Mouse (Mus musculus): ENCODE data around the gene Dysf.

Dysf gene

DNA sequence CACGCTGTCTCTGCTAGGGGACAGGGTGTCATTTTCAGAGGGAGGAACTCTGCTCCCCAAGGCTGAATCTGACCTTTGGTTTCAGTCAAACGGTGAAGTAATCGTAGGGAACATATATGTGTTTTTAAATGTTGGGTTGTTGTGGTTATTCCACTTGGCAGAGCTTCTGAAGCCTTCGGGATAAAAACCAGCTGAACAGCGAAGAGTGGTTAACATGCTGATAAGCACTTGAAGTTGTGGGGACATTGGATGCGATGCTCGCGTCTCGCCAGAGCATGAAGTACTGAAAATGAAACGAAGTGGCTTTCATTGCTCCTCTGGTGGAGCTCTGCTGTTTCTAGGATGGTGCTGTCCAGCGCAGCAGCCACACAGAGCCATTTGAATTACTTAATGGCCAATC, 102.7 kb downstream of the Dysf start:
- no peak for DNase-seq (ENCODE audit: low spot score in 2 of 2)

DNA sequence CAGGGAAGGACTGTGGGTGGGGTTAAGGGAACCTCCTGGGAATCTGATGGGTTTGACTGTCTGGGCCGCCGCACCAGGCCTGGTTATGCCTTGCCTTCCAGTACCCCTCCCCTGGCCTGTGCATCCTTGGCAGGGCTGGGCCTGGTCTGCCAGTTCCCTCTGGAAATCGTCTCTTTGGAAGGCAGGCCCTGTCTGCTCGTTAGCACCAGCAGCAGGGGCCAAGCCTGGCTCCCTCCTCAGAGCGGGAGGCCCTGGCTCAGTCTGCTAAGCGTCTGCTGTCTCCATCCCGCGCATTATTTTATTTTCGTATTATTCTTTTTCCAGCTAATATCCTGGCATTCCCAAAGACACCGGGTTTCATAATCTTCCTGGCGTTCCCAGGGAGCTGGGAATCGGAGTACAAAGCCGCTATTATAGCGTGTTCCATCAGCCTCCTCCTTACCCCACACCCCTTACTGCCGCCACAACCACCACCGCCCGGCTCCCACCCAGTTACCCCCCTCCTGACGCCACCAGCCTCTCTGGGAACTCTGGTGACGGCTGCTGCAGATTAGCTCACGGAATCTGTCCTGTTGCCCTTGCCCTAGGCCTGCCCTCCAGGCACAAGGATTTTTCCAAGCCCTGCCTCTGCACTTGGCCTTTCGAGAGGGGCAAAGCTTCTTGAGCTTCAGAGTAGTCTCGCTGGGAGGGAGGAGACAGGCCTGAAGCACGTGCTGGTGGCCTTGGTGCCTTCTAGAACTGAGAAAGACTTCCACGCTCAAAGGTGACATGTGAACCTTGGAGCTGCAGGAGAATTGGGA, 111.5 kb downstream of the Dysf start:
- no peak for DNase-seq (ENCODE audit: low spot score in 2 of 2)

- no peak for DNase-seq (ENCODE audit: low spot score in 2 of 2)
These were observed 116.2 kb downstream of the Dysf start for GRCm38 (mm10) chr6:84124609-84125008.

DNA sequence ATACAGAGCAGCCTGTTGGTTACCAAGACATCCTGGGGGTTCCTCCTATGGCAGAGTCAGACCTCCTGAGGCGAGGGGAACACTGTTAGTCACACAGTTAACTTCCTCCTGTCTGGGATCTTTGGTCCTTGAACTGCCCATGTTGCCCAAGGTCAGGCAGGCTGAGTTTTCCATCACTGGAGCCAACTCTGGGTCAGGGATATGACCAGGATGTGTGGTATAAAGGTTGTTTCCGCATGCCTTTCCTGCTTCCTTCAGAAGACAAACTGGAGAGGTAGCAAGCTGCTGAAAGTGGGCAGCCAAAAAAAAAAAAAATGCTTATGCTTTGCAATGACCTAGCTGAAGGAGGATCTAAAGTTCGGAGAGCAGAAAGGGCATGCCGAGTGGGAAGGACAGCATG, 116.7 kb downstream of the Dysf start:
- DNase-seq (ENCODE audit: low spot score in 2 of 2) = no peak

- no peak for DNase-seq (ENCODE audit: low spot score in 2 of 2)
These were observed 119.8 kb downstream of the Dysf start for GRCm38 (mm10) chr6:84128229-84128628.

GRCm38 (mm10) chr6:84130867-84131266, 122.5 kb downstream of the Dysf start:
- DNase-seq (ENCODE audit: low spot score in 2 of 2) = no peak

DNA sequence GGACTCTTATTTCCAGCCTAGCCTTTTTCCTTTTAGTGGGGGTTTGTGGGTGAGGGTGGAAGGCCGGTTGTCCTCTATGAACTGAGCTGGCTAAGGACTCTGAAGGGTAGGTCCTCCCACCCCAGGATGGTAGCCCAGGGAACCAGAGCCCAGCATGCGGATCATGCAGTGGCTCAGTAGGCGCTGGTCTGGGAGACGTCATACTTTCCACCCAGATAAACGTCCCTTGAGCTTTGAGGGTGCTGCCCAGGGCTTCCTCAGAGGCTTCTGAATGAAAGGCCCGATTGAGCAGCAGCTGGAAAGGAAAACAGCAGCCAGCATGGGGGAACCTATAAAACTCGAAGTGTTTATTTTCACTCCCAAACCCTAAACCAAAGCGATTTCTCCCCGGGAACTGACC, 123.1 kb downstream of the Dysf start:
- DNase-seq (ENCODE audit: low spot score in 2 of 2) = no peak

GRCm38 (mm10) chr6:84133053-84133452, 124.7 kb downstream of the Dysf start:
- no peak for DNase-seq (ENCODE audit: low spot score in 2 of 2)

GRCm38 (mm10) chr6:84133996-84134721, 125.8 kb downstream of the Dysf start:
- no peak for DNase-seq (ENCODE audit: low spot score in 2 of 2)

DNA sequence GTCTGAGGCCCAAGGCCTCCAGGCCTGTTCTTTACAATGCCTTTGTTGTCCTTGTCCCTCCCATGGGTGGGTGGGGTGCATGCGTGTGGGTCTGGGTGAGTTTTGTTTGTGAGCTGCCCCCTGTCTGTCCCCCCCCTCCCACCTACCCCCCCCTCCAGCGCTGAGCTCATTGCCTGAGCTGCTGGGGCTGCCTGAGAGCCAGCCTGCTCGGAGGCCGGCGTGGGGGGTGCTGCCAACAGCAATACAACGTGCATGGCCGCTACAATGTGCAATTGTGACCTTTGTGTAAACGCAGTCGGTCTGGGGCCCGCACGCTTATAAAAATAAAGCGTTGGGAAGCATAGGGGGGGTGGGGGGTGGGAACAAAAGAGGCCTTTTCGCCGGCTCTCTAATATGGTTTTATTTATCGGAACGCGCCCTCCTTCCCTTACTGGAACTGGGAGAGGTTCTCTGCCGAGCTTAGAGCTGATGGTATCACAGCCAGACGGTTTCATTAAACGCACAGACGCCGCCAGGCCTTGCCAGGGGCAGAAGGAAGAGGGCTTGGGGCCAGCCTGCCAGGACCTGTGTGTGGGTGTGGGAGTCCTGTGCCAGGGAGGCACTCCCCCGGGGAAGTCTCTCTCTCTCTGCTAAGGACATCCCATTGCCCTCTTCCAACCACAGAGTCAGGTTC, 126.5 kb downstream of the Dysf start:
- no peak for DNase-seq (ENCODE audit: low spot score in 2 of 2)

- DNase-seq (ENCODE audit: low spot score in 2 of 2) = no peak
These were observed 127.3 kb downstream of the Dysf start for GRCm38 (mm10) chr6:84135709-84136108.

DNA sequence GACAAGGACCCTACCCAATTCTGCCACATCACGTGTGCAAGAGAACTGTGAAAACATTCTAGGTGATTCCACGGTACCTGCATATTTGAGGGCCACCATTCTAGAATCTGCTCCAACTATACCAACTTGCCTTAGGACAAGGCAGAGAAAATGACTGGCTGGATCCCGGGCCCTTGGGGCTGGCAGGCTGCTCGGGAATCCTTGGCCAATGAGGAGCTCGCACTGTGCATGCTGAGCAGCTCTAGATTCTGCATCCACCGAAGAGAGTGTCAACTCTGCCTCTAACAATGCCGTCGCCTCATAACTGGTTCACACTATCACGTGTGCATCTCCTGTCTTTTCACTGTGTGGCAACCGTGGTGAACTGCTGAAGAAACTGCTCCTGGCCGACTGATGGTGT, 128.0 kb downstream of the Dysf start:
- DNase-seq (ENCODE audit: low spot score in 2 of 2) = no peak

GRCm38 (mm10) chr6:84139932-84140331, 131.5 kb downstream of the Dysf start:
- DNase-seq (ENCODE audit: low spot score in 2 of 2) = no peak

DNA sequence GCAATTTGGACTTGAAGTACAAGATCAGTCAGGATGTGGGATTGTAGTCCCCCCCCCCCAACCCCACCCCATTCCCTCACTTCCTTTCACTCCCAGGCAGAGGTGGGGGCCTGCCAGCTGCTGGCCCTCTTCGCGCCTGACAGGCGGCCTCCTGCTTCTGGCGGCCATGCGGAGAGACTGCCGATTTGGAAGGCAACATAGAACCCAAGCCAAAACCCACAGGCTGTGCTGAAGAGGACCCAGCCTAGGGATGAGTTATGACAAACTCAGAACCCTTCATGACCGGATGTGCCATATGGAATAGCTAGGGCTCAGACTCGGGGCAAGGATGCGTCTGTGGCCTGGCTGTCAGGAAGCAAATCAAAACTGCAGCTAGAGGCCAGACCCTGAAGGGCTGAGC, 134.1 kb downstream of the Dysf start:
- DNase-seq (ENCODE audit: low spot score in 2 of 2) = no peak

GRCm38 (mm10) chr6:84143328-84143727, 134.9 kb downstream of the Dysf start:
- no peak for DNase-seq (ENCODE audit: low spot score in 2 of 2)

DNA sequence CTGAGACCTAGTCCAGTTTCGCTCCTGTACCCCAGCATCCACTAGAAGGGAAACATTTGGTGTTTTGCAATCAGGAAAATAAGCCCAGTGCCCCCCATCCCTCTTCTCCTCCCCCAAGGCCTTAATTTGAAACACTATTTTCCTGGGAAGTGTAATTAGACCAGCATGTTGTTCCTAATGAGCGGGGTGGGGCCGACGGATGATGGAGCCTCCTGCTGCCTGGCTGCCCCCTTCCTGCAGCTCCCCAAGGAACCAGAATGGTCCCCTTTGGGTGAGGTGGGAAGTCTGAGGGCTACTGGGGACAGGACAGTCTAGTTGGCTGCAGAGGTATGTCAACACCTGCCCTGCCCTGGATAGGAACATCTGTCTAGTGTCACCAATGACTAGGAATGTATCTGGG, 136.0 kb downstream of the Dysf start:
- no peak for DNase-seq (ENCODE audit: low spot score in 2 of 2)

DNA sequence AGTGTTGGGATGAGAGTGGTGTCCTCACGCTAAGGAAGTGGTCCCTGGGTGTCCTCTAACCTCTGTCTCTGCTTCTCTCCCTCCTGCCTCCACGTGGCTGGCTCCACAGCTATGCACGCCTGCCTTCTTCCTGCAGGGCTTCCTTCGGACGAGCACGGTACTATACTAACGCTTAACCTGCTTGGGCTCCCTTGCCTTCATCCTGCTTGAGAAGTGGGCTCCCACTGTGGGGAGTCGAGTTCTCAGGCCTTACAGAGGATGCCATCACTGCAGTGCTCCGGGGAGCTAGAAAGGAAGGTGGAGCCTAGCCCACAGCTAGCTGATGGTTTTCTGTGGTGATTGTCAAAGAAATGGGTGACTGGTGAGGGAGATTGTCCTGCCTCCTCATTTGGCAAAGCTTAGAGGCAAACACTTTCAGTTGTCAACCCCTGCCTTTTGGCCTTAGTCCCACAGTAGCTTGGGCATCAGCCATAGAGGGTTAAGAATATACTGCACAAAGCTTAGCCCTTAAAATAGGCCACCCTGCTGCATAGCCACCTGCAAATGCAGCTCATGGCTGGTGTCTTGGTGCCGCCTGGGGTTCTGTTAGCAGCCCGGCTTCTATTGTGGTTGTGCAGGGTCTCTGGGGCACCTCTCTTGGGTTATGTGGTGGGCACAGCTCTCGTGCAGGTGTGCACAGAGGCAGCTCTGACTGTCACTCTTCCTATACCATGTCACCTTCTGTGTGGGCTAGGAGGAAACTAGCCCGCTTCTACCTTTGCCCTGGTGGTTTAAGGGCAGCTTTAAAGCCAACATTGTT, 139.0 kb downstream of the Dysf start:
- no peak for DNase-seq (ENCODE audit: low spot score in 2 of 2)

DNA sequence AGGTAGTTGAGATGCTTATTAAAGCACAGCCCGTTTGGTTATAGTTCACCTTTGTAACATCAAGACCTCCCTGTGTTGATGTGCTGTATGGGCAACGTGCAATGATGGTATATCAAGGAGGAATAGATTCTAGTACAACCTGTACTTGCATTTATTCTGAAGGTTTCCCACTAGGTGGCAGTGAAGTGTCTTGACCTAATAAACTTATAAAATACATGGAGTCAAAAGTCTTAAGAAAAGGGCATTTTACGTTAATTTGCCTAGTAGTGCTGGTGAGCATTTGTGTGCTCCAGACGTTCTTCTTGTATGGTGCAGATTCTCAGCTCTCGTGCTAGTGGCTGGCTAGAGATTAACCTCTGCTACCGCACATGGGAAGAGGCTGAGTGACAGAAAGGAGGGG, 140.1 kb downstream of the Dysf start:
- DNase-seq (ENCODE audit: low spot score in 2 of 2) = no peak

DNA sequence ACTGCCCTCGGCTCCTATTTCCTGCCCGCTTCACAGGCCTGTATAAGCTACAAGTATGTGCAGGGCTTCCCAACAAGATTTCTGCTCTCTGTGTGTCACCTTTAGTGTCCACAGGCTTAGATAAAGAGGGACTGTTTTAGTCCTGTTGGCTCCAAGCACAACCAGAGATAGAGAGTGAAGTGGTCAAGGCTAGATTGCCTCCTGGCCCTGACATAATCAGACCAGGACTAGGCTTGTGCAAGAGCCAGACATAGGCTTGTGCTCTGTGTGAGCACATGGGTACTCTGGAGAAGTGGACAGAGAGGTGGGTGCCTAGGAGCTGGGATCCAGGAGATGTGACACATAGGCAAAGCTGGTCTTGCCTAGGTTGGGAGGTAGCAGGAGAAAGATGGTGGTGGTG, 146.1 kb downstream of the Dysf start:
- DNase-seq (ENCODE audit: low spot score in 2 of 2) = no peak

DNA sequence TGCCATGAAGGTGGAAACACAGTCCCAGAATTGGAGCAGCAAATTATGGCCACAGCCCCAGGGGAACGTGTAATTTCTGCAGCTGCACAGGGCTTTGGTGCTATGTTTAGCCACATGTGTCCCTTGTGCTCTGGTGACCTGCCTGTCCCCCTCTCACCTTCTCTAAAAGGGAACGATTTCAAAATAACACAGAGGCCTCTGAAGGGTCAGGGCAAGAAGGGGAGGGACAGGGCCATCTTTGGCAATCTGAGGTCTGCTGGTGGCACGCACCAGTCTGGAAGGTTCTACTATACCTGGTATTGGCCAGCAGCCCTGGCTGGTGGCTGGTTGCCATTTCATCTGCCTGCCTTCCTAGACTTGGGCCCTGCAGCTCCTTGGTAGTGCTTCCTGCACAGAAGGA, 147.4 kb downstream of the Dysf start:
- DNase-seq (ENCODE audit: low spot score in 2 of 2) = no peak

DNA sequence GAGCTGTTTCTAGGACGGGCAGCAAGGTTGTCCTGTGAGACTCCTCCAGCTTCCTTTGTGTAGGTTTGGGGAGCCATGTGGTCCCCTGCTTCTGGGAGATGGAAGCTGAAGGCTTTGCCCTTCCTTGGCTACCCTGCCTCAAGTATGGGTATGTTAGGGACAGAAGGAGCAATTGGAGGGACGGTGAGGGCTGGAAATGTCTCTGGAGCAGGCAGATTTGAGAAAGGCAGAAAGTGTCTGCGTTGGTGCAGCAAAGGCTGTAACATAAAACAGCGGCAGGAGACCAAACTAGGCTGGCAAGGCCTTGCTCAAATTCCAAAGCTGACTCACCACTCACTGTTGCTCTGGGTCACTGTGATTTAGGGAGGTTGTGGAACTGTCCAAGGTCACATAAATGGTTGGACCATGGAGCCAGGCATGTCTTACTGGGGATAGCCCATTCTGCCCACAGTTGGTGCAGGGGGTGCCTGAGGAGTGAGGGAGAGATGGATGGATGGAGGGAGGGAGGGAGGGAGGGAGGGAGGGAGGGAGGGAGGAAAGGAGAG, 148.2 kb downstream of the Dysf start:
- no peak for DNase-seq (ENCODE audit: low spot score in 2 of 2)

- DNase-seq (ENCODE audit: low spot score in 2 of 2) = no peak
These were observed 150.7 kb downstream of the Dysf start for GRCm38 (mm10) chr6:84159046-84159445.

Measured in spleen, postnatal 4 days (tissue).